Mouse (Mus musculus) heart, adult 2 months (tissue): Measurements from ENCODE around the gene S100a13.

Experiments
- CTCF ChIP-seq: fragments of 200-600 bp; IDR thresholded peaks from 2 replicates; pipeline ENCODE4 v1.8.1; 2022; ENCODE audit warnings: antibody characterized with exemption, mild to moderate bottlenecking, moderate library complexity
- EP300 ChIP-seq: fragments of 200-500 bp; IDR thresholded peaks from 2 replicates; pipeline ENCODE4 v1.6.1; 2011; ENCODE audit warnings: low read depth, low read length, control low read depth; ENCODE audit not compliant: insufficient read depth
- POLR2A ChIP-seq: fragments of 200-500 bp; IDR thresholded peaks from 2 replicates; pipeline ENCODE4 v1.6.1; 2011; ENCODE audit warnings: mild to moderate bottlenecking, low read depth, low read length, control low read depth; ENCODE audit not compliant: insufficient read depth

DNA sequence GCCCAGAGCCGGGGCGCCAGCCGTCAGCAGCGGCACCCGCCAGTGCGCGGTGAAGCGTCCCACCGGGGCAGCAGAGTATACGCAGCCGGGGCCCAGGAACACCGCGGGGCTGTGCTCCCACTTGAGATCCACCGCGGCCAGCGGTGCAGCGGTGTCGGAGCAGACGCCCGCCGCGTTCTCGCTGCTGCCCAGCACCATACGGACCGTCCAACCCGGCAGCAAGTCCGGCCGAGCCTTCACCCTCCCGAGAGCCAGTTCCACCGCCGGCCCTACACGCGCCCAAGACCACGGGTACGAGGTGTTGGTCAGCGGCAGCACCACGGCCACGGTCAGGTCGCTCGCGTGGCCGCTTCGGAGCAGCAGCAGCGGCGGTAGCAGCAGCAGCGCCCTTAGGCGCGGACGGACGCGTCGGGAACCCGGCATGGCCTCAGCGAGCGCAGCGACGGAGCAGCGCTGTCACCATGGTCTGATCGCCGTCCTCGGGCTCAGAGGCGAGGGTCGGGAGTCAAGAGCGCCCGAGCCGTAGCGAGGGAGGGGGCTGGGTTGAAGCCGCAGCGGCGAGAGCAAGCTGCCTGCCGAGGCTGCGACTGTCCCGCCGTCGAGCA lies 49.1 kb upstream of the S100a13 start:
- TF ChIP-seq POLR2A (no peak), CTCF (no peak), EP300 (no peak)
